Mouse (Mus musculus): ENCODE results near the gene Zfp1. TPM values are rescaled to one million over a fixed set of nuclear protein-coding genes. Genes with fewer than 3 reads are reported as not detected.

The Zfp1 gene
- polyA plus RNA-seq, 1 experiment from 2014 or later: 25.5 TPM

DNA sequence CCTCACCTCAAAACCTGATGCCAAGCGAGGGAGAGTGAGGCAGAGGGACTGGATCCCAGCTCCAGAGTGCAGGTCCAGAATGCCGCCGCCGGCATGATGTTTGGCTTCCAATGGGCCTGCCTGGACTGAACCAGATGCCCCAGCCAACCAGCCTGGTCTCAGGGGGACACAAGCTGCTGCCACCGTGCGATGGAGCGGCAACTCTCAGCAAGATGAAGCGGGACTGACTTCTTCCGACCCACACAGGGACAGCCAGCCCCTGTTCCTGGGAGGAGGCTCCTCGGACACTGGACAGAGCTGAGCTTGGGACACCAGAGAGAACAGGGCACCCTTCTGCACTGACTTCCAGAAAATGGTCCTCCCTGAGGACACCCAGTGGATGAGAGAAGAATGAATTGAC is 20.6 kb upstream of the Zfp1 start:
- H3K9ac ChIP-seq (ENCODE audit: low read depth, low read length): no peak overlapping the region
- H3K4me1 ChIP-seq (ENCODE audit: control insufficient read depth, insufficient read depth, low read depth, low read length): peaks cover 2% of the 10 kb centered on the region; the same call in 1 of the 2 replicates
- H3K27me3 ChIP-seq (replicated peaks; ENCODE audit: control insufficient read depth, insufficient read depth, low read length): no peaks in the 10 kb centered on the region
- peaks cover 2% of the 10 kb centered on the region; the same call in 1 of the 2 replicates for H3K36me3 ChIP-seq (ENCODE audit: control insufficient read depth, insufficient read depth, low read length)
- 57% methylated on average over 10 of the region's 10 CpGs for WGBS
- ATAC-seq: no peak
- H3K27ac ChIP-seq (ENCODE audit: low read depth, low read length): no peak overlapping the region
- H3K9me3 ChIP-seq (ENCODE audit: control insufficient read depth, low read length): no peaks in the 10 kb centered on the region
- no peak overlapping the region for H3K4me3 ChIP-seq (ENCODE audit: low read length)
- no peak overlapping the region for H3K4me2 ChIP-seq (ENCODE audit: low read length)

DNA sequence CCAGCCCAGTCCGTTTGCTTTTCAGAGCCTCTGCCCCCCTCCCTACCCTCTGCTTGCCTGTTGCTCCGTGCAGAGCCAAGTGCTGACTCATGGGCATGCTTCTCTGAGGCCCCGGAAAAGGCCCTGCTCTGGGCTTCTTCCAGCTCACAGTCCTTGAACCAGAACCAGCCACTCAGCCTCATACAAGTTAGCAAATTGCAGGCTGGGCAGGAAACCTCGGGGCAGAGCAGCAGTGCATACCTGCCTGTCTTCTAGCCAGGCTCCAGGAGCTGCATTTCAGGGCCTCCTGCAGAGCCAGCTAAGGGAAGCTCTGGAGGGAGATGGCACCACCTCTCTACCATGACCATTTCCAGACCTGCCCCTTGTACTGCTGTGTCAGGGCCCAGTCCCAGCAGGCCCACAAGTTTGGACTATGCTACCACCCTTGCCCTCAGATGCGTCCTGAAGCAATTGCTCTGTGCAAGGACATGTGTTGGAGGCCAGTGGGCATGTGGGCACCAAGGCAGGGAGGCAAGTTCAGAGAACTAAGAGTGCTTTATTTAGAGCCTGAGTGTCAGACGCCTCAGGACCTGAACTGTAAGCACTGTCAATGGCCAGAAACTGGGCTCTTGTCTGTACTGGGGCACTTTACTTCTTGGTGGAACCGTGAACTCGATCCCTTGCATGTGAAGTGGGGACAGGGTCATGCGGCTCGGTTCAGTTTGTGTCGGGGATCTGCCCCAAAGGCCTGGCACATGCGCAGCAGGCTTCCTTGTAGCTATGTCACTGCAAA is 18.9 kb upstream of the Zfp1 start:
- no peaks in the 10 kb centered on the region for H3K9me3 ChIP-seq (ENCODE audit: control insufficient read depth, low read length)
- ATAC-seq: no peak
- peaks cover 2% of the 10 kb centered on the region; the same call in 1 of the 2 replicates for H3K36me3 ChIP-seq (ENCODE audit: control insufficient read depth, insufficient read depth, low read length)
- H3K27me3 ChIP-seq (replicated peaks; ENCODE audit: control insufficient read depth, insufficient read depth, low read length): no peaks in the 10 kb centered on the region
- WGBS: 81% methylated on average over 12 of the region's 12 CpGs
- peaks cover 2% of the 10 kb centered on the region; the same call in 1 of the 2 replicates for H3K4me1 ChIP-seq (ENCODE audit: control insufficient read depth, insufficient read depth, low read depth, low read length)
- no peak overlapping the region for H3K4me2 ChIP-seq (ENCODE audit: low read length)
- H3K9ac ChIP-seq (ENCODE audit: low read depth, low read length): no peak overlapping the region
- no peak overlapping the region for H3K27ac ChIP-seq (ENCODE audit: low read depth, low read length)
- H3K4me3 ChIP-seq (ENCODE audit: low read length): no peak overlapping the region

DNA sequence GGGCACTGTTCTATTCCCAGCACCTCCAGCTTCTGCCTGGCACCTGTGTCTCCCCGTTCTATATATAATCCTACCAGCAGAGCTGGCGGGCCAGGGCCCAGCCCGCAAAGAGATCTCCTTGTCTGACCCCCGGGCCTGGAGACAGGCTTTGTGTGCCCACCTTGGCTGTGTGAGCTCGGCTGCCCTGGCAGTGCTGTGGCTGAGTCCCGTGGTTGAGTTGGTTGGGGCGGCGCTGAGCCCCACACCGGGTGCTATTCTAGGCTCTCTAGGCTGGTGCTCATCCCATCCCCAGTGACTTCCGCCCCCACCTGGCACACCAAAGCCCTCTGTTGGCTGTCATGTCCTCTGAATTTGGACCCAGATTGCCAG is 18.4 kb upstream of the Zfp1 start:
- H3K4me1 ChIP-seq (ENCODE audit: control insufficient read depth, insufficient read depth, low read depth, low read length): peaks cover 4% of the 10 kb centered on the region; the same call in 1 of the 2 replicates
- ATAC-seq: no peak
- no peak overlapping the region for H3K4me2 ChIP-seq (ENCODE audit: low read length)
- no peak overlapping the region for H3K27ac ChIP-seq (ENCODE audit: low read depth, low read length)
- no peaks in the 10 kb centered on the region for H3K9me3 ChIP-seq (ENCODE audit: control insufficient read depth, low read length)
- peaks cover 2% of the 10 kb centered on the region; the same call in 1 of the 2 replicates for H3K36me3 ChIP-seq (ENCODE audit: control insufficient read depth, insufficient read depth, low read length)
- 93% methylated on average over 10 of the region's 10 CpGs for WGBS
- H3K9ac ChIP-seq (ENCODE audit: low read depth, low read length): no peak overlapping the region
- no peaks in the 10 kb centered on the region for H3K27me3 ChIP-seq (replicated peaks; ENCODE audit: control insufficient read depth, insufficient read depth, low read length)
- H3K4me3 ChIP-seq (ENCODE audit: low read length): no peak overlapping the region

DNA sequence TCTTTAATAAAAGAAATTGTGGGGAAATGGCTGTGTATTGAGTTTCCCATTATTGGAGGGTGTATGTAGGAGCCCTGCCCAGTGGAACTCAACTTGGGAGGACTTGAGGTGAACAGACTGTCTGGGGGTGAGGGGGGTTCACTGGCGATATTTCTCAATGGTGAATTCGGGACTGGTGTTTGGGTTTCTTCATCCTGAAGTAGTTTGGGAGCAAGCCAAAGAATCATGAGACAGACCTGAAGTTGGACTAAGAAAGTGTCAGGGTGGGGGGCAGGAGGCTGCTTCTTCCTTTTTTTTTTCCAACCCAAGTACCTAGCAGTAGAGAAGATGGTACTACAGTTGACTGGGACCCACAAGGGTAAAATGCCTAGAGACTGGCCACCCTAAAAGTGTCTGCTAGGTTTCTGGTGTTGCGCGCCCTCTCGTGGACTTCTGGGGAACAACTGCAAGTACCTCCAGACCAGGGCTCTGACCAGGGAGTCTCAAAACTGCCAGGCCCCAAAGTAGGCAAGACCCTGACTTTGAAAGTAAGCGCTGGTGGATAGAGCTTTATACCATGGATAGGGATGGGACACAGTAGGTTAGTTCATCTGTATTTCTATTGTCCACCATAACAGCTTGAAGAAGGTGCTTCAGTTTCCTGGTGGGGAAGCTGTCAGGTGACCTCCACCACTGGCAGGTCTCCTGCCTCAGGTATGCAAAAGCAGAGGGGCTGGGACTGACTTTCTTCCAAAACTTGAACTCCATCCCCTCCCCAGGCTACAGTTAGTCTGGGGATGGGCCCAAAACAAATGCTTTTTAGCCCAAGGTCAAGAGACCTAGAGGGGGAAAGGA is 17.3 kb upstream of the Zfp1 start:
- no peaks in the 10 kb centered on the region for H3K9me3 ChIP-seq (ENCODE audit: control insufficient read depth, low read length)
- H3K4me1 ChIP-seq (ENCODE audit: control insufficient read depth, insufficient read depth, low read depth, low read length): peaks cover 8% of the 10 kb centered on the region
- H3K9ac ChIP-seq (ENCODE audit: low read depth, low read length): no peak overlapping the region
- H3K27ac ChIP-seq (ENCODE audit: low read depth, low read length): no peak overlapping the region
- H3K36me3 ChIP-seq (ENCODE audit: control insufficient read depth, insufficient read depth, low read length): no peaks in the 10 kb centered on the region
- no peak for ATAC-seq
- H3K4me3 ChIP-seq (ENCODE audit: low read length): no peak overlapping the region
- H3K4me2 ChIP-seq (ENCODE audit: low read length): no peak overlapping the region
- H3K27me3 ChIP-seq (replicated peaks; ENCODE audit: control insufficient read depth, insufficient read depth, low read length): no peaks in the 10 kb centered on the region
- WGBS: 29% methylated on average over 6 of the region's 6 CpGs

DNA sequence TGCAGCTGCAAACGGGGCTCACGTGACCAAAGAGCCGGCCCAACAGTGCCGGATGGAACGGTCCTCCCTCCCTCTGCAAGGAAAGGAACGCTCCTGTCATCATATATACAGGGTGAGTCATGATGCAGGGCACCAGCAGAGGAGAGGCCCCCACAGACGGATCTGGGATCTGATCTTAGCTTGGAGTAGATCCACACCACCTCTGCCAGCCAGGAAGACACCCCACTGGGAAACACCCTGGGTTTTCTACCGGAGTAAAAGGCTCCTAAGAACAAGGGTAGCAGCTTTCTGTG is 16.7 kb upstream of the Zfp1 start:
- peaks cover 8% of the 10 kb centered on the region for H3K4me1 ChIP-seq (ENCODE audit: control insufficient read depth, insufficient read depth, low read depth, low read length)
- no peaks in the 10 kb centered on the region for H3K36me3 ChIP-seq (ENCODE audit: control insufficient read depth, insufficient read depth, low read length)
- H3K4me2 ChIP-seq (ENCODE audit: low read length): no peak overlapping the region
- no peak overlapping the region for H3K9ac ChIP-seq (ENCODE audit: low read depth, low read length)
- 80% methylated on average over 8 of the region's 8 CpGs for WGBS
- H3K27ac ChIP-seq (ENCODE audit: low read depth, low read length): no peak overlapping the region
- ATAC-seq: no peak
- H3K9me3 ChIP-seq (ENCODE audit: control insufficient read depth, low read length): no peaks in the 10 kb centered on the region
- H3K4me3 ChIP-seq (ENCODE audit: low read length): no peak overlapping the region
- no peaks in the 10 kb centered on the region for H3K27me3 ChIP-seq (replicated peaks; ENCODE audit: control insufficient read depth, insufficient read depth, low read length)

DNA sequence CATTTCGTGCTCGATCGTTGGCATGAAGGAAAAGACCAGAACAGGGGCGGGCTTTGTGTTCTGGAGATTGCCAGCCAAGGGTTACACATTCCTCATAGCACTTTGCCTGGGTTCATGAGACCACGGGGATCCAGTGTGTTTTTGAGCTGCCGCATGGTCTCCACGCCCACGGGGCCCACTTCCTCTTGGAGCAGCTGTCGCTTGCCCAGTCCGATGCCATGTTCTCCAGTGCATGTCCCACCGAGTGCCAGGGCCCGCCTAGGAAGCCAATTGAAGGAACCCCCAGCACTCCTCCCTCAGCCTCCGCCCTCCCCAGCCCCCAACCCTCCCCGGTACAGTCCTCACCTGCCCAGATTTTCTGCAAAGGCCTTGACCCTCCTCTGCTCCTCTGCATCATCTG is 16.3 kb upstream of the Zfp1 start:
- Histone ChIP-seq H3K27me3 (replicated peaks; ENCODE audit: control insufficient read depth, insufficient read depth, low read length) (no peaks in the 10 kb centered on the region), H3K9ac (ENCODE audit: low read depth, low read length) (no peak overlapping the region), H3K4me2 (ENCODE audit: low read length) (no peak overlapping the region), H3K27ac (ENCODE audit: low read depth, low read length) (no peak overlapping the region), H3K36me3 (ENCODE audit: control insufficient read depth, insufficient read depth, low read length) (no peaks in the 10 kb centered on the region), H3K4me3 (ENCODE audit: low read length) (no peak overlapping the region), H3K9me3 (ENCODE audit: control insufficient read depth, low read length) (no peaks in the 10 kb centered on the region), H3K4me1 (ENCODE audit: control insufficient read depth, insufficient read depth, low read depth, low read length) (peaks cover 8% of the 10 kb centered on the region)
- no peak for ATAC-seq
- WGBS: 86% methylated on average over 14 of the region's 14 CpGs

DNA sequence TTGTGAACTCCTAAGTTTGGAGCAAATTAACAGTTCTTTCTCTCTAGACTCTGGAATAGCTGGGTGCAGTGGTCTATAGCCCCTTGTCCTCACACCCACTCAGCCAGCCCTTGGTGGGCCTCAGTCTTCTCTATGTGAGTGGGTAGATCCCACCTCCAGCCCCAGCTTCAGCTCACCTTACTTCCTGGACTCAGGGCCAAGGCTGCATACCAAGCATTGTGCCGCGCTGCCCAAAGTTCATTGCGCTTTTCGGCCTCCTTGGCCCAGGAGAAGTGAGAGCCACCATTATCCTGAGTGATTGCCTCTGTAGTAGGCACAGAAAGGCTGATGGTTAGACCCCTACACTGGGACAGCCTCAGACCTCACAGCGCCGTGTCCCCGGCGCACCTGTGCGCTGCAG is 15.3 kb upstream of the Zfp1 start:
- Histone ChIP-seq H3K4me1 (ENCODE audit: control insufficient read depth, insufficient read depth, low read depth, low read length) (peaks cover 8% of the 10 kb centered on the region), H3K4me2 (ENCODE audit: low read length) (no peak overlapping the region), H3K9ac (ENCODE audit: low read depth, low read length) (no peak overlapping the region), H3K27ac (ENCODE audit: low read depth, low read length) (no peak overlapping the region), H3K9me3 (ENCODE audit: control insufficient read depth, low read length) (no peaks in the 10 kb centered on the region), H3K27me3 (replicated peaks; ENCODE audit: control insufficient read depth, insufficient read depth, low read length) (no peaks in the 10 kb centered on the region), H3K4me3 (ENCODE audit: low read length) (no peak overlapping the region), H3K36me3 (ENCODE audit: control insufficient read depth, insufficient read depth, low read length) (no peaks in the 10 kb centered on the region)
- ATAC-seq: no peak
- 97% methylated on average over 9 of the region's 9 CpGs for WGBS

DNA sequence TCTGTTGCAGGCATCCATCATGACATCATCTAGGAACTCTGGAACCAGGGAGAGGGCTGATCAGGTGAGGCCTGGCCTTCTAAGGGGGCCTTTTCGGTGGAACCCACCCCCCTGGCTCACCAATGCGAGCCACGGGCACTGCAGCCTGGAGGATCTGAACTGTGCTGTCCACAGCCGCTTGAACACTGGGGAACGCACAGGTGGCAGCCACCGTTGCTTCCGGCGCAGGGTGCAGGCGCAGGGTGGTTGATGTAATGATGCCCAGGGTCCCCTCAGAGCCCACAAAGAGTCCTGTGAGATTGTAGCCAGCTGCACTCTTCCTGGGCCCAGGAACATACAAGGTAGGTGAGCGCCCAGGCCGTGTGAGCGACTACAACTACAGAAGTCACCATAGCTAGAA is 14.8 kb upstream of the Zfp1 start:
- H3K36me3 ChIP-seq (ENCODE audit: control insufficient read depth, insufficient read depth, low read length): no peaks in the 10 kb centered on the region
- WGBS: 94% methylated on average over 12 of the region's 12 CpGs
- no peaks in the 10 kb centered on the region for H3K9me3 ChIP-seq (ENCODE audit: control insufficient read depth, low read length)

DNA sequence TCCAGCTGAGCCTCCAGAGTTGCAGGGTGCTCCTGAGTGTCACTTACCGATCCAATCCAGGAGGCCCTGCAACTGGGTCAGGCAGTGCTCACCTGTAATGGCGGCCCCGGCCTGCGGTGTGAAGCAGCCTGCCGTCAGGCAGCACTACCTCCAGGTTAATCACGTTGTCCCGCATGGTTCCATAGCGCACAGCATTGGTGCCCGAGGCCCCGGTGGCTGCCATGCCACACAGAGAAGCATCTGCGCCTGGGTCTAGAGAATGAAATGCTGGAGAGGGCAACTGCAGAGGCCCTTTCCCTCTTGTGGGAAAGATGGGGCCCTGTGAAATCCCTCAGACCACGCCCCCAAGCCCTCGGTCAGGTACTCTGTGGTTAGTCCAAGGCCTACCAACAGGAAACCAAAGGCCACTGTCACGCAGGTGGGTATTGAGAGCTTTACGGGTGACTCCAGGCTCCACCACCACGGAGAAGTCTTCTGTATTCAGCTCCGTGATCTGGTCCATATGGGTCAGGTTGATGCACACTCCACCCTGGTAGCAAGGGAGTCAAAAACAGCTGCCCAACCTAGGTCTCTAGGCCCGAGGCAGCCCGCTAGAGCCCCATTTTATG is 14.2 kb upstream of the Zfp1 start:
- no peak overlapping the region for H3K4me2 ChIP-seq (ENCODE audit: low read length)

More for the DNA sequence above, 14.8 kb upstream of the Zfp1 start:
- ATAC-seq: no peak
- no peak overlapping the region for H3K4me3 ChIP-seq (ENCODE audit: low read length)
- H3K4me1 ChIP-seq (ENCODE audit: control insufficient read depth, insufficient read depth, low read depth, low read length): peaks cover 8% of the 10 kb centered on the region
- H3K27me3 ChIP-seq (replicated peaks; ENCODE audit: control insufficient read depth, insufficient read depth, low read length): no peaks in the 10 kb centered on the region
- H3K27ac ChIP-seq (ENCODE audit: low read depth, low read length): no peak overlapping the region
- H3K9ac ChIP-seq (ENCODE audit: low read depth, low read length): no peak overlapping the region
- no peak overlapping the region for H3K4me2 ChIP-seq (ENCODE audit: low read length)

More for the DNA sequence above, 14.2 kb upstream of the Zfp1 start:
- Histone ChIP-seq H3K4me3 (ENCODE audit: low read length) (no peak overlapping the region), H3K9ac (ENCODE audit: low read depth, low read length) (no peak overlapping the region), H3K9me3 (ENCODE audit: control insufficient read depth, low read length) (no peaks in the 10 kb centered on the region), H3K4me1 (ENCODE audit: control insufficient read depth, insufficient read depth, low read depth, low read length) (peaks cover 8% of the 10 kb centered on the region), H3K27me3 (replicated peaks; ENCODE audit: control insufficient read depth, insufficient read depth, low read length) (no peaks in the 10 kb centered on the region), H3K27ac (ENCODE audit: low read depth, low read length) (no peak overlapping the region), H3K36me3 (ENCODE audit: control insufficient read depth, insufficient read depth, low read length) (no peaks in the 10 kb centered on the region)
- ATAC-seq: no peak
- 90% methylated on average over 19 of the region's 19 CpGs for WGBS

Measured in hindbrain, embryonic 16.5 days (tissue).